Mouse (Mus musculus) spleen, adult 12 weeks (tissue): ENCODE data around the gene Fam234b.

ENCODE experiments used
- DNase-seq: peaks from one replicate; pipeline ENCODE4 v3.0.0; 2022; ENCODE audit warnings: low spot score

The Fam234b gene

GRCm38 (mm10) chr6:135268392-135268791, 70.6 kb downstream of the Fam234b start:
- no peak for DNase-seq

- no peak for DNase-seq
These were observed 71.8 kb downstream of the Fam234b start for GRCm38 (mm10) chr6:135269626-135270025.

GRCm38 (mm10) chr6:135271761-135272160, 74.0 kb downstream of the Fam234b start:
- DNase-seq = no peak

DNA sequence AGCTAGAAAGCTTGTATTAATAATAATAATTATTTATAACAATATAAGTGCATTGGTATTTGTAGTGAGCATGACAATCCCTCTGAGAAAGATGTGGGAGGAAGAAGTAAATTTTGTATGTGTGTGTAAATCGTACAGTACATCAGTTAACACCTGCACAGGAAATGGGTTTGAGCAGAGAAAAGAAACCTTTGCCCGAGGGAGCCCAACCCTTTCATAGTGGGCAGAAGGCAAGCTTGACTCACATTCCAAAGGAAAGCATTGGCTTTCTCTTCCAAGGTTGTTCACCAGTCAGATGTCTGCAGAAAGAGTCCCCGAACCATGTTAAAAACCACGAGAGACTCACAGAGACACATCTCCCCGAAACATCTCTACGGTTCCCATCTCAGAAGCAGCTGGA, 75.3 kb downstream of the Fam234b start:
- DNase-seq = no peak

DNA sequence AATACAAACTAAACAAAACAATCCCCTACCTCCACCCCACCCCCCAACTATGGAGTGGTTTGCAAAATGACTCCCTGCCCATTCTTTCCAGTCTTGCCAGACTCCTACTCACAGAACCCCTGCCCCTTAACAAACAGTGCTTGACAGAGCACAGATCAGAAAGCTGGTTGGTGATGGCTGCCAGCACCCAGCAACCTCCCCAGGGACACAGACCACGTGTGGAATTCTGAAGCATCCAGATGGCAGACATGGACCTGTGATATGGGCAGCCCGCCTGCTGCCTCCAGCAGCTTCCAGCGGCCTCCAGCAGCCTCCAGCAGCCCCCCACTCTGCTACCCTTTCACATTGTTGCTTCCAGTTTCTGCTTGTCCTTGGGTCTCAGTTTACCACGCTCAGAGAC, 77.5 kb downstream of the Fam234b start:
- no peak for DNase-seq

DNA sequence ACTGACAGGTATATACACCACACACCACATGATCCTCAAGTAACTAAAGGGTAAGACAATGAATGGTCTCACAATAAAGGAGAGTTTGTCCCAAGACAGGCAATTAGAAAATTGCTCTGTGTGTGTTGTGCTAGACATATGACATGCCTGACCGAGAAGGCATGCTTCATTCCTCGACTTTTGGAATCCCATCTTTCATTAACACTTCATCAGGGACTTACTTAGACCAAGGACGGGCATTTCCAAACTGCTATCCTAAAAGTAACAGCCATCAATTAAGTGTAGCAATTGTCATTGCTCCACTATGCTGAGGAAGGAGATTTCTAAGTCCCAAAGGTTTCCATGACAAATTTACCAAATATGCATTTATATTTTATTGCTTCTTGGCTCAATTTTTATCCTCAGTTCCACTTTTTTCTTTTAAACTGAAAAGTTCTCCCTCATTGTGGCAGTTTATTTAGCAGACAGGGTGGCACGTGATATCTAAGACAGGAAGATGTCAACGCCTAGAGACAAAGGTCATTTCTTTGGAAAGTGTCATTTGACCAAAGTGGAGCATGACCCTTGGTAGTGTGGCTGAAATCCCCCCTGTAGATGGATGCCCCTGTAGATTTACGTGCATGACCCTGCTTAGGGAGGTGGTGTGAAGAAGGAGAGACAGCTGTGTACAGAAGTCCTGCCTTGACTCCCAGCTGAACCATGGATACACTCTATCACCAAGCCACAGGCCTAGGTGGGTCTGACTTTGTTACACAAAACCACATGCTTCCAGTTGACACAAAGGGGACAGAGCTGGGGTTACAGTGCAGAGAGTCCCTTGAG, 78.9 kb downstream of the Fam234b start:
- no peak for DNase-seq

GRCm38 (mm10) chr6:135278302-135278701, 80.5 kb downstream of the Fam234b start:
- DNase-seq = no peak

DNA sequence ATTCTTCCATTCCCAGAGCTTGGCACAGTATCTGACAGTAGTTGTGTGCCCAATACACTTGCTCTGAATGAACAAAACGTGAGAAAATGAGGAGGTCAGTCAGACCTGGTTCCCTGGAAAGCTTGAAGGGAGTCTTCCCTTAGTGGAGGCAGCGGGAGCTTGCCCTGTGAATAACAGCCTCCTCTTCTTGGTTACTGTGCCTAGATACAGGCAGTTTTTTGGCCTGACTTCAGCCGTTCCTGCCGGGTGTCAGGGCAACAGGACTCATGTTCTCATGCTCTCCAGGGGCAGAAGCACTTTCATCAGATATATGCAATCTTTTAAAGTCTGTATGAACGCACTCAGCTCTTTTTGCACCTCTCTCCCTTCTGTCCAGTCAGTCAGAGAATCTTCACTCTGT, 81.5 kb downstream of the Fam234b start:
- DNase-seq = no peak

DNA sequence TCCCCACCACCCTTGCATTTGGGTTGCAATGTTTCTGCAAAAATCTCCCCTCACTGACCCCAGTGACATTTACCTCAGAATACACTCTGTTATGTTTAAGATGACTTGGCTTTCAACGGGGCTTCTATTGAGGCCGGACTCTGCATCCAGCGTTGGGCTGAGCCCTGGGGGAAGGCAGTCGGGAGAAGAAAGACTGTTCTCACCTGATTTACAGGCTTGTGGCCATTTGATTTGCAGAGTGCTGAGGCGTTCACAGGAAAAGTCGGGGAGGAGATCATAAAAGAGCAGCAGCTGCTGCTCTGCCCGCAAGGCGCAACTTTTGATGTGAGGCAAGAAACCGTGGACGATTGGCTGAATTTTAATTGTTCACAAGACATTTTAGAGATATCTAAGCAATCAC, 82.1 kb downstream of the Fam234b start:
- no peak for DNase-seq

DNA sequence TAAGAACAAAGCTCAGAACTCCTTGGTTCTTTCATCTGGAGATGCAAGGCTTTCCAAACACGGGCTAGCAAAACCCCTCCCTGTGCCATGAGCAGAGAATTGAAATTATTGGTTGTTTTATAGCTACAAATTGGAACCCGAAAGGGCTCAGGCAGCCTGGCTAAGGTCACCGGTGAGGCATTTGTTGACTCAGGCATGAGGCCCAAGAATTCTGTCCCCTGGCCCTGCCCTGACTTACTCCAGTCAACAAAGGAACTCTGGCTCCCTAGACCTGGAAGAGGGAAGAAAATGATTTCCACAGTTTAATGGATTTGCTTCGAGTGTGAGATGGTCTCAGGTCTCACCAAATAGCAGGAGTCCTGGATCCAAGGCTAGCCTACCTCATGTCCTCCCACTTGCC, 94.6 kb downstream of the Fam234b start:
- DNase-seq = no peak

GRCm38 (mm10) chr6:135294150-135294549, 96.4 kb downstream of the Fam234b start:
- no peak for DNase-seq
